Comparison of ENCODE assay signal across 8 mouse cellular contexts in genomic region chr15:80286851-80287415, GRCm38 (mm10). TPM values are rescaled to one million over a fixed set of nuclear protein-coding genes. Genes with fewer than 3 reads are reported as not detected.
DNase-seq lines count a peak whose midpoint lies in the region; ATAC-seq lines count a peak whose summit lies in the region.

Gene Cacna1i (plus strand): TSS chr15:80287238.

- peaks cover 66% of the 10 kb centered on the region for H3K27me3 ChIP-seq in heart, embryonic 16.5 days (ENCODE audit: control insufficient read depth, insufficient read depth, low read length)
- H3K27me3 ChIP-seq in embryonic facial prominence, embryonic 14.5 days (replicated peaks; ENCODE audit: control insufficient read depth, insufficient read depth, low read length) = peaks cover 73% of the 10 kb centered on the region
- peaks cover 24% of the 10 kb centered on the region for H3K27me3 ChIP-seq in midbrain, embryonic 16.5 days (ENCODE audit: control insufficient read depth, insufficient read depth, low read depth, low read length)

- no peak within 1 kb of the TSS for H3K27ac ChIP-seq in heart, embryonic 16.5 days (ENCODE audit: low read length)
- H3K27ac ChIP-seq in embryonic facial prominence, embryonic 14.5 days (replicated peaks; ENCODE audit: low read depth, low read length) = no peak within 1 kb of the TSS
- H3K27ac ChIP-seq in midbrain, embryonic 16.5 days (ENCODE audit: low read length) = peak within 1 kb of the TSS; percentile 58

- intact Hi-C loops in heart, postnatal 36 days (cut with DNase I) = no loop called here

- H3K4me1 ChIP-seq in heart, embryonic 16.5 days (ENCODE audit: control insufficient read depth, insufficient read depth, low read length) = peaks cover 9% of the 10 kb centered on the region; the same call in 1 of the 2 replicates
- no peaks in the 10 kb centered on the region for H3K4me1 ChIP-seq in embryonic facial prominence, embryonic 14.5 days (ENCODE audit: control insufficient read depth, insufficient read depth, low read length)
- peaks cover 18% of the 10 kb centered on the region for H3K4me1 ChIP-seq in midbrain, embryonic 16.5 days (ENCODE audit: control insufficient read depth, insufficient read depth, low read length)

- WGBS in heart, embryonic 16.5 days = 1% methylated on average over 50 of the region's 50 CpGs
- WGBS in embryonic facial prominence, embryonic 14.5 days = under 1% methylated on average over 33 of the region's 50 CpGs
- 1% methylated on average over 38 of the region's 50 CpGs for WGBS in midbrain, embryonic 16.5 days

- H3K4me2 ChIP-seq in heart, embryonic 16.5 days (ENCODE audit: low read depth, low read length) = peak within 1 kb of the TSS; percentile 71
- H3K4me2 ChIP-seq in embryonic facial prominence, embryonic 14.5 days (ENCODE audit: low read depth, low read length) = peak within 1 kb of the TSS; percentile 92
- H3K4me2 ChIP-seq in midbrain, embryonic 16.5 days (ENCODE audit: low read length) = peak within 1 kb of the TSS; percentile 76

- H3K4me3 ChIP-seq in heart, embryonic 16.5 days (ENCODE audit: low read length) = peak within 1 kb of the TSS; percentile 51
- peak within 1 kb of the TSS; percentile 51 for H3K4me3 ChIP-seq in embryonic facial prominence, embryonic 14.5 days (ENCODE audit: low read depth, low read length)
- H3K4me3 ChIP-seq in midbrain, embryonic 16.5 days (ENCODE audit: low read depth, low read length) = peak within 1 kb of the TSS; percentile 74

- no peak for DNase-seq in heart, postnatal 36 days
- DNase-seq in ZHBTc4 (ENCODE audit: low read depth, low spot score) = peak; percentile 46
- DNase-seq in embryonic facial prominence, embryonic 14.5 days (ENCODE audit: low spot score) = peak; percentile 19
- DNase-seq in layer of hippocampus, postnatal 10 days (ENCODE audit: low spot score in 2 of 2) = peak; percentile 61 to 72
- DNase-seq in thymus, postnatal 25 days = no peak

- H3K9ac ChIP-seq in heart, embryonic 16.5 days (ENCODE audit: low read length) = 0 out of 2 replicates have a peak within 1 kb of the TSS, but pooled peaks have one; percentile 34
- H3K9ac ChIP-seq in embryonic facial prominence, embryonic 14.5 days (ENCODE audit: low read depth, low read length) = no peak within 1 kb of the TSS
- peak within 1 kb of the TSS; percentile 82 for H3K9ac ChIP-seq in midbrain, embryonic 16.5 days (ENCODE audit: low read depth, low read length)

- H3K9me3 ChIP-seq in heart, embryonic 16.5 days (replicated peaks; ENCODE audit: control insufficient read depth, low read length) = no peaks in the 10 kb centered on the region
- no peaks in the 10 kb centered on the region for H3K9me3 ChIP-seq in embryonic facial prominence, embryonic 14.5 days (ENCODE audit: control insufficient read depth, low read length)
- H3K9me3 ChIP-seq in midbrain, embryonic 16.5 days (replicated peaks; ENCODE audit: control insufficient read depth, low read length, poor library complexity, severe bottlenecking) = no peaks in the 10 kb centered on the region

- H3K36me3 ChIP-seq in heart, embryonic 16.5 days (ENCODE audit: control insufficient read depth, insufficient read depth) = no peaks in the 10 kb centered on the region
- H3K36me3 ChIP-seq in embryonic facial prominence, embryonic 14.5 days (ENCODE audit: control insufficient read depth, insufficient read depth, low read length) = no peaks in the 10 kb centered on the region
- no peaks in the 10 kb centered on the region for H3K36me3 ChIP-seq in midbrain, embryonic 16.5 days (ENCODE audit: control insufficient read depth, insufficient read depth, low read length)

- no peak for ATAC-seq in heart, embryonic 16.5 days (replicated peaks; ENCODE audit: extremely low read depth, insufficient read depth, low FRiP score)
- ATAC-seq in embryonic facial prominence, embryonic 14.5 days (ENCODE audit: low read depth) = peak; percentile 37; the same call in 1 of the 2 replicates
- ATAC-seq in midbrain, embryonic 16.5 days = peak; percentile 85
- ATAC-seq in CD4-positive, CD25-positive, alpha-beta regulatory T cell, adult 4 months = no peak

RNA-seq across cellular contexts. Expression of gene Cacna1i, which starts in this region (rescaled TPM):
- polyA plus RNA-seq in heart, embryonic 16.5 days (2015; fragmentation: Nextera tagmentation; extraction: Ambion mirVana) = 0.02 TPM in 1 of 2 replicates, not detected in the other
- total RNA-seq in heart, postnatal 36 days (2021) = under 1 TPM in 1 of 2 experiments, not detected in 1; 0.03 TPM
- polyA plus RNA-seq in embryonic facial prominence, embryonic 14.5 days (2014; fragmentation: Nextera tagmentation; extraction: Ambion mirVana) = 0.04 and 0.06 TPM in 2 replicates
- total RNA-seq in layer of hippocampus, postnatal 10 days (2021) = 10 to 100 TPM; 36.0 to 38.0 TPM
- 1.0 and 1.4 TPM in 2 replicates for polyA plus RNA-seq in midbrain, embryonic 16.5 days (2015; fragmentation: Nextera tagmentation; extraction: Ambion mirVana)
- polyA plus RNA-seq in CD4-positive, CD25-positive, alpha-beta regulatory T cell, adult 4 months (2017; shearing (Covaris generic)) = not detected

Comparison
In these comparisons a context has a peak if more than half of its experiments do, and no peak if none do; other contexts are left out.
1. RNA of gene Cacna1i (total RNA-seq): 36.0 to 38.0 TPM in layer of hippocampus, postnatal 10 days; 0.03 TPM in heart, postnatal 36 days; every median in the first group is over 10 times any median in the second.
2. Peak in DNase-seq, ATAC-seq, H3K4me3 ChIP-seq and H3K4me2 ChIP-seq in embryonic facial prominence, embryonic 14.5 days; RNA of the gene not detected or under 1 TPM.
3. DNase-seq: peak in ZHBTc4 (single experiment) and layer of hippocampus, postnatal 10 days (2 of 2); none in heart, postnatal 36 days (0 of 2) and thymus, postnatal 25 days (single experiment).
4. Peak in every context shown above with its lines, with median percentiles within 50 percentile points of each other: H3K4me2 ChIP-seq and H3K4me3 ChIP-seq.